In the genomic region with DNA sequence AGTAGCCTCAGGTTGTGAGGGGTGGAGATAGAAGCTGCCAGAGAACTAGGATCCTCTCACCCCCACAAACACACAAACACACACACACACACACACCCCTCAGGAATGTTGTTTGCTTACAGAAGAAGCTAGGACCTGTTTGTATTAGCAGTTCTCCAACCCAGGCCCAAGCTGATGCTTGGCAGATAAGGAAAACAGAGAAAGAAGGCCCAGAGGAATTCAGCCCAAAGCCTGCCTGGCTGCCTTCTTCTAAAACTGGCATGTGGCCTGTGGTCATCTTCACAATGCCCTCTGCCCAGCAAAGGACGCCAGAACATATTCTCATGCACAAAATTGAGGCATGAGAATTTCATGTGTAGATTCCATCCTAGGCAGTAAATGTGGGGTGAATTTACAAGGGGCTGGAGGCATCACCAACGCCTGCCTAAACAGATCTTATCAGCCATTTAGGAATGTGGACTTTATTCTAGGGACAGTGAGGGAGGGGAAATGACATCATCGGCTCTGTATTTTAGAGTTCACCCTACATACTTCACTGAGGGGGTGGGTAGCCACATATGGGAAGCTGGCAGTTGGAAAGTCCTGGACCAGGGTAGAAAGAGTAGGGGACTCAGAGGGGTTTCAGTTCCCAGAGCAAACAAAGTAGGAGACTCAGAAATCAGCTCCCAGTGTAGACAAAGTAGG, we compare ENCODE assay signal across 9 mouse cellular contexts. TPM values are rescaled to one million over a fixed set of nuclear protein-coding genes. Genes with fewer than 3 reads are reported as not detected.
DNase-seq lines count a peak whose midpoint lies in the region; ATAC-seq and TF ChIP-seq lines count a peak whose summit lies in the region.
"Had no signal": no experiment of that assay in that cellular context is flagged by ENCODE, and none has a peak within 500 bp of the region (broad histone marks: within the 10 kb centered on the region; RNA-seq: fewer than 3 reads in every experiment).

No protein-coding gene starts in this region.

- no peak for TF ChIP-seq CTCF in forebrain, postnatal 0 days (IDR thresholded peaks at IDR 0.05; ENCODE audit: low read depth)
- TF ChIP-seq CTCF in lung, adult 2 months (IDR thresholded peaks at IDR 0.05; ENCODE audit: insufficient read depth, low read length): no peak

- 64% methylated on average over 3 of the region's 3 CpGs for WGBS in forebrain, embryonic 15.5 days
- WGBS in forebrain, postnatal 0 days: 61% methylated on average over 3 of the region's 3 CpGs
- 15% methylated on average over 3 of the region's 3 CpGs for WGBS in lung, embryonic 15.5 days
- WGBS in lung, adult 2 months: 6% methylated on average over 3 of the region's 3 CpGs
- WGBS in intestine, embryonic 14.5 days: 13% methylated on average over 3 of the region's 3 CpGs

- H3K4me1 ChIP-seq in forebrain, embryonic 15.5 days: peaks cover 36% of the 10 kb centered on the region
- no peaks in the 10 kb centered on the region for H3K4me1 ChIP-seq in forebrain, postnatal 0 days (ENCODE audit: insufficient read depth)
- H3K4me1 ChIP-seq in lung, embryonic 15.5 days: peaks cover 99% of the 10 kb centered on the region
- H3K4me1 ChIP-seq in lung, adult 2 months (ENCODE audit: control insufficient read depth, insufficient read depth, low read length): peaks cover 81% of the 10 kb centered on the region
- H3K4me1 ChIP-seq in intestine, embryonic 14.5 days (replicated peaks; ENCODE audit: control insufficient read depth, insufficient read depth, low read length): peaks cover 84% of the 10 kb centered on the region

- no peak overlapping the region for H3K4me3 ChIP-seq in forebrain, embryonic 15.5 days
- no peak overlapping the region for H3K4me3 ChIP-seq in forebrain, postnatal 0 days (ENCODE audit: low read depth, low read length)
- no peak overlapping the region for H3K4me3 ChIP-seq in lung, embryonic 15.5 days
- no peak overlapping the region for H3K4me3 ChIP-seq in lung, adult 2 months (replicated peaks; ENCODE audit: extremely low read depth, low read depth, low read length)
- no peak overlapping the region for H3K4me3 ChIP-seq in intestine, embryonic 14.5 days (ENCODE audit: low read depth, low read length)
- no peak overlapping the region for H3K4me3 ChIP-seq in myocyte
- H3K4me3 ChIP-seq: midbrain, embryonic 12.5 days had no signal

- H3K9ac ChIP-seq in forebrain, embryonic 15.5 days (replicated peaks): no peak overlapping the region
- no peak overlapping the region for H3K9ac ChIP-seq in forebrain, postnatal 0 days
- H3K9ac ChIP-seq in lung, embryonic 15.5 days: 0 out of 2 replicates have a peak overlapping the region, but pooled peaks have one; percentile 29
- no peak overlapping the region for H3K9ac ChIP-seq in intestine, embryonic 14.5 days (ENCODE audit: low read length)
- H3K9ac ChIP-seq: midbrain, embryonic 12.5 days had no signal

- DNase-seq in forebrain, postnatal 0 days: no peak
- DNase-seq in lung, adult 2 months: no peak
- no peak for DNase-seq in intestine, embryonic 14.5 days (ENCODE audit: low spot score)
- no peak for DNase-seq in layer of hippocampus, adult 18-20 months (ENCODE audit: low spot score in 2 of 2)
- no peak for DNase-seq in right cerebral cortex, postnatal 10 days (ENCODE audit: low spot score in 2 of 2)

- TF ChIP-seq POLR2A in lung, adult 2 months (IDR thresholded peaks at IDR 0.05; ENCODE audit: borderline replicate concordance, extremely low read depth, low read depth, low read length): no peak
- no peak for TF ChIP-seq POLR2A in myocyte (IDR thresholded peaks at IDR 0.05; ENCODE audit: insufficient read length, low read depth)

- no peak for ATAC-seq in forebrain, embryonic 15.5 days (replicated peaks)
- ATAC-seq in forebrain, postnatal 0 days: no peak
- peak; percentile 36 for ATAC-seq in lung, embryonic 15.5 days (ENCODE audit: borderline replicate concordance, extremely low read depth, low FRiP score, low TSS enrichment)
- ATAC-seq in intestine, embryonic 14.5 days (replicated peaks; ENCODE audit: low FRiP score, low TSS enrichment, low read depth): no peak

- H3K79me2 ChIP-seq in myocyte (ENCODE audit: control insufficient read depth, insufficient read depth): peaks cover 100% of the 10 kb centered on the region

- H3K4me2 ChIP-seq in forebrain, embryonic 15.5 days (replicated peaks): no peak overlapping the region
- no peak overlapping the region for H3K4me2 ChIP-seq in forebrain, postnatal 0 days (ENCODE audit: low read depth)
- 0 out of 2 replicates have a peak overlapping the region, but pooled peaks have one; percentile 32 for H3K4me2 ChIP-seq in lung, embryonic 15.5 days
- H3K4me2 ChIP-seq in intestine, embryonic 14.5 days (ENCODE audit: low read length): no peak overlapping the region
- peak overlapping the region; percentile 81 for H3K4me2 ChIP-seq in myocyte (ENCODE audit: low read depth)
- H3K4me2 ChIP-seq: midbrain, embryonic 12.5 days had no signal

- no peaks in the 10 kb centered on the region for H3K36me3 ChIP-seq in forebrain, embryonic 15.5 days
- H3K36me3 ChIP-seq in forebrain, postnatal 0 days (ENCODE audit: insufficient read depth): no peaks in the 10 kb centered on the region
- H3K36me3 ChIP-seq in lung, embryonic 15.5 days: no peaks in the 10 kb centered on the region
- H3K36me3 ChIP-seq in intestine, embryonic 14.5 days (ENCODE audit: control insufficient read depth, insufficient read depth, low read length): peaks cover 6% of the 10 kb centered on the region; the same call in 1 of the 2 replicates
- H3K36me3 ChIP-seq in myocyte (ENCODE audit: control insufficient read depth, insufficient read depth): peaks cover 13% of the 10 kb centered on the region
- H3K36me3 ChIP-seq: midbrain, embryonic 12.5 days had no signal

- H3K27me3 ChIP-seq in forebrain, embryonic 15.5 days: no peaks in the 10 kb centered on the region
- no peaks in the 10 kb centered on the region for H3K27me3 ChIP-seq in forebrain, postnatal 0 days (ENCODE audit: insufficient read depth, low read length)
- H3K27me3 ChIP-seq in lung, embryonic 15.5 days: no peaks in the 10 kb centered on the region
- H3K27me3 ChIP-seq in intestine, embryonic 14.5 days (replicated peaks; ENCODE audit: control insufficient read depth, insufficient read depth, low read length): no peaks in the 10 kb centered on the region
- H3K27me3 ChIP-seq in myocyte (ENCODE audit: control insufficient read depth, insufficient read depth, insufficient read length): no peaks in the 10 kb centered on the region
- H3K27me3 ChIP-seq: midbrain, embryonic 12.5 days had no signal

- no peaks in the 10 kb centered on the region for H3K9me3 ChIP-seq in forebrain, embryonic 15.5 days
- H3K9me3 ChIP-seq in forebrain, postnatal 0 days (ENCODE audit: low read length): no peaks in the 10 kb centered on the region
- H3K9me3 ChIP-seq in lung, embryonic 15.5 days: no peaks in the 10 kb centered on the region
- H3K9me3 ChIP-seq in intestine, embryonic 14.5 days (ENCODE audit: control insufficient read depth, low read length): no peaks in the 10 kb centered on the region
- H3K9me3 ChIP-seq: midbrain, embryonic 12.5 days had no signal

- H3ac ChIP-seq in myocyte (ENCODE audit: control insufficient read depth, insufficient read length): no peak overlapping the region

- H3K27ac ChIP-seq in forebrain, embryonic 15.5 days (replicated peaks): peak overlapping the region; percentile 53
- no peak overlapping the region for H3K27ac ChIP-seq in forebrain, postnatal 0 days (ENCODE audit: low read depth, low read length)
- peak overlapping the region; percentile 93 for H3K27ac ChIP-seq in lung, embryonic 15.5 days
- H3K27ac ChIP-seq in intestine, embryonic 14.5 days (ENCODE audit: low read depth): peak overlapping the region; percentile 69
- H3K27ac ChIP-seq: midbrain, embryonic 12.5 days had no signal

TF ChIP-seq in myocyte, 11 proteins besides CTCF, POLR2A, EP300 and RAD21:
- TF ChIP-seq CEBPB (IDR thresholded peaks at IDR 0.05; ENCODE audit: insufficient read depth, poor library complexity, severe bottlenecking): no peak
- peak; percentile 22 for TF ChIP-seq USF1 (IDR thresholded peaks at IDR 0.05; ENCODE audit: low read depth)

RNA-seq across cellular contexts. Expression of a gene that starts 21.4 kb away (rescaled TPM):
- polyA plus RNA-seq in forebrain, embryonic 15.5 days (2015; fragmentation: Nextera tagmentation; extraction: Ambion mirVana): 12.3 and 12.4 TPM in 2 replicates
- 26.4 and 35.2 TPM in 2 replicates for total RNA-seq in forebrain, postnatal 0 days (2014; rRNA removed)
- polyA plus RNA-seq in forebrain, postnatal 0 days (2015; fragmentation: Nextera tagmentation; extraction: Ambion mirVana): 5.8 and 7.2 TPM in 2 replicates
- polyA plus RNA-seq in lung, embryonic 15.5 days (2015; fragmentation: Nextera tagmentation; extraction: Ambion mirVana): 62.5 and 67.7 TPM in 2 replicates
- polyA plus RNA-seq in lung, adult 2 months (2012; rRNA removed): 133 and 162 TPM in 2 replicates
- polyA plus RNA-seq in intestine, embryonic 14.5 days (2014; fragmentation: Nextera tagmentation; extraction: Ambion mirVana): 67.9 and 72.2 TPM in 2 replicates
- polyA plus RNA-seq in myocyte (2012; fragmentation: generic; extraction: Trizol): 466 TPM
- 10 to 100 TPM; 86.7 to 88.3 TPM for total RNA-seq in layer of hippocampus, adult 18-20 months (2021)

Comparison
In these comparisons a context has a peak if more than half of its experiments do, and no peak if none do; other contexts are left out.
1. H3K4me2 ChIP-seq: peak in lung, embryonic 15.5 days (single experiment) and myocyte (single experiment); none in forebrain, embryonic 15.5 days (single experiment), forebrain, postnatal 0 days (single experiment) and intestine, embryonic 14.5 days (single experiment).